Mouse (Mus musculus) cortical plate, adult 2 months (tissue): ENCODE data around the gene Eomes.

Experiments
- CTCF ChIP-seq: fragments of 200-500 bp; IDR thresholded peaks from 2 replicates; pipeline ENCODE4 v1.5.1; 2011; ENCODE audit warnings: mild to moderate bottlenecking, control low read depth, low read length; ENCODE audit not compliant: insufficient read depth; ENCODE audit errors: extremely low read depth
- POLR2A ChIP-seq: fragments of 200-500 bp; IDR thresholded peaks from 2 replicates; pipeline ENCODE4 v1.6.1; 2011; ENCODE audit warnings: mild to moderate bottlenecking, low read length, control low read depth; ENCODE audit not compliant: insufficient read depth; ENCODE audit errors: extremely low read depth

DNA sequence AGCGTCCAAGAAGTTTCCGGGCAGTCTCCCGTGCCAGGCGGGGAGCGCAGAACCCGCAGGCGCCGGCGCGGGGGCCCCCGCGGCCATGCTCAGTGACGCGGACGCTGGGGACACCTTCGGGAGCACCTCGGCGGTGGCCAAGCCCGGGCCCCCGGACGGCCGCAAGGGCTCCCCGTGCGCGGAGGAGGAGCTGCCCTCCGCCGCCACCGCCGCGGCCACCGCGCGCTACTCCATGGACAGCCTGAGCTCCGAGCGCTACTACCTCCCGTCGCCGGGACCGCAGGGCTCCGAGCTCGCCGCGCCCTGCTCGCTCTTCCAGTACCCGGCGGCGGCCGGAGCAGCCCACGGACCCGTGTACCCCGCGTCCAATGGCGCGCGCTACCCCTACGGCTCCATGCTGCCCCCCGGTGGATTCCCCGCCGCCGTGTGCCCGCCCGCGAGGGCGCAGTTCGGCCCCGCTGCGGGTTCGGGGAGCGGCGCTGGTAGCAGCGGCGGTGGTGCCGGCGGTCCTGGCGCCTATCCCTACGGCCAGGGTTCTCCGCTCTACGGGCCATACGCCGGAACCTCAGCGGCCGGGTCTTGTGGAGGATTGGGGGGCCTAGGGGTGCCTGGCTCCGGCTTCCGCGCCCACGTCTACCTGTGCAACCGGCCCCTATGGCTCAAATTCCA lies 961 bp downstream of the Eomes start:
- TF ChIP-seq CTCF (no peak), POLR2A (no peak)
